Mouse (Mus musculus): ENCODE measurements around the gene Sis. TPM values are rescaled to one million over a fixed set of nuclear protein-coding genes. Genes with fewer than 3 reads are reported as not detected.

Gene Sis
- polyA plus RNA-seq (2016; fragmentation: Nextera tagmentation; extraction: Ambion mirVana) = not detected in 2 replicates

DNA sequence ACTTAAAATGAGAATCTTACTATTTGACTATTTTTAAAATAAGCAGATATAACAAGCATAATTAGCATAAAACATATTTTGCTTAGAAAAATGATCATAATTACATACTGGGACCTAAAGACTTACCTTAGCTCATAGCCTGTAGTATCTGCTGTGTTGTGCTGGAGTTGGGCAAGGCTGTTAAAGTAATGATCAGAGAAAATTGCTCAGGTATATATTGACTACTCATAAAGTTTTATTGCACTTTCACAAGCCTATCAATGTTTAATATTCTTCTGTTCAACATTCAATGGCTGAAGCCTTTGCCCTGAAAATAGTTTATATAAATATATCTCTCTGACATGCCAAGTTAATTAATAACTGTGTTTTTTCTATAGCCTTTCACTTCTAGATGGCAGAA is at the start of gene Sis:
Gene Sis, minus strand, starts transcription at position 189 of the 400 bp plus-strand sequence.
- no peaks in the 10 kb centered on the region for H3K9me3 ChIP-seq
- H3K36me3 ChIP-seq = no peaks in the 10 kb centered on the region
- H3K9ac ChIP-seq (replicated peaks) = no peak within 1 kb of the TSS
- no peak for ATAC-seq (ENCODE audit: insufficient number of reproducible peaks, insufficient read depth, low FRiP score, low TSS enrichment, low read depth)
- no peaks in the 10 kb centered on the region for H3K4me1 ChIP-seq (replicated peaks)
- H3K4me2 ChIP-seq = no peak within 1 kb of the TSS
- H3K4me3 ChIP-seq (replicated peaks) = no peak within 1 kb of the TSS
- no peak within 1 kb of the TSS for H3K27ac ChIP-seq
- no peaks in the 10 kb centered on the region for H3K27me3 ChIP-seq

DNA sequence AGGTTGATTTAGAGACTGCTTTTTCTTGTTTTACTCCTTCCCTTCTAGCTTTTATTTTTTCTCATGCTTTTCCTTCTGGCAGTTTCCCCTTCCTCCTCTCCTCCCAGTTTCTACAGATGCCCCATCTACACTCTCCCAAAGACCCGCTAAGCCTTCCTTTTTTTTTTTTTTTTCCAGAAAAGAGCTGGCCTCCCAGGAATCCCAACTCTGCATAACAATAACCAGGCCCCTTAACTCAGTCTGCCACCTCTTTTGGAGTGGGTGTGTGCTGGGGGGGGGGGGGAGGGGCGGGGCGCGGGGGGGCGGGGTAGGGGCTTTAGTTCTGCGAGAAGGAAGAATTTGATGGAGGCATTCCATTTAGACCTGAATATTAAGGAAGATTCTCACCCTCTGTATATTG is 38.4 kb upstream of the Sis start:
- Histone ChIP-seq H3K27ac (no peak overlapping the region), H3K4me3 (replicated peaks) (no peak overlapping the region), H3K4me2 (no peak overlapping the region), H3K9ac (replicated peaks) (no peak overlapping the region), H3K9me3 (no peaks in the 10 kb centered on the region), H3K4me1 (replicated peaks) (no peaks in the 10 kb centered on the region), H3K27me3 (no peaks in the 10 kb centered on the region), H3K36me3 (no peaks in the 10 kb centered on the region)
- WGBS = 10% methylated on average over 6 of the region's 6 CpGs
- no peak for ATAC-seq (ENCODE audit: insufficient number of reproducible peaks, insufficient read depth, low FRiP score, low TSS enrichment, low read depth)

DNA sequence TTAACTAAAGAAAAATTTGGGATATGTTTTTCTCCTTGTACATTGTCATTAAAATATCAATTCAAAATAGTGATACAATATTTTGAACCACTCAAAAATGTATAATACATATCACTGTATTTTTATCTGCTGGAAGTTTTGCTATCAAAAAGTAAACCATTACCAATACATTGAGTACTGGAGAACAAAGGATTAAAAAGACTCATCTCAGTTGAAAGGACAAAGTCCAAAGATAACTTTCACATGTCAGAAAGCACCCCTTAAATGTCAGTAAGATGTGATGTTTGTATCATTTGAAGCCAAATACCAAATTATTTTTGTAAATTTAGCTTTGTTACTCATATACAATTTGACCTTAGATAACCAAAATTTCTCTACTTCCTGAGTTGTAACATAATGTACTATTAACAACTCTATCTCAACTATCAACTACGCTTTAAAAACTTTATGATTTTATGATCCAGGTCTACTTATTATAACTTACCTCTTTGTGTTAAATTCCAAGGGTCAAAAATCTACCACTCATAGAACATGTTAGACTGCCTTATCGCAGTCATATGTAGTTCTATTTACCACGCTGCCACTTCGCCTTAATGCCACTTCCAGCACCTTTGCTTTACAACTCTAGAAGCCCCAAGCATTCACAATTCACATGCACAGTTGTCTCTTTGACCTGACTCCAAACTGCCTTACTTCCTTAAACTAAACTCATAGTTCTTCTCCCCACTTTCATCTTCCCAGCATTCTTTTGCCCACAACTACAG is 35.5 kb upstream of the Sis start:
- ATAC-seq (ENCODE audit: insufficient number of reproducible peaks, insufficient read depth, low FRiP score, low TSS enrichment, low read depth) = no peak
- H3K4me2 ChIP-seq = no peak overlapping the region
- H3K36me3 ChIP-seq = no peaks in the 10 kb centered on the region
- H3K27me3 ChIP-seq = no peaks in the 10 kb centered on the region
- WGBS = 92% methylated on average over 4 of the region's 4 CpGs
- no peak overlapping the region for H3K27ac ChIP-seq
- no peak overlapping the region for H3K9ac ChIP-seq (replicated peaks)
- no peaks in the 10 kb centered on the region for H3K4me1 ChIP-seq (replicated peaks)
- H3K4me3 ChIP-seq (replicated peaks) = no peak overlapping the region
- no peaks in the 10 kb centered on the region for H3K9me3 ChIP-seq

DNA sequence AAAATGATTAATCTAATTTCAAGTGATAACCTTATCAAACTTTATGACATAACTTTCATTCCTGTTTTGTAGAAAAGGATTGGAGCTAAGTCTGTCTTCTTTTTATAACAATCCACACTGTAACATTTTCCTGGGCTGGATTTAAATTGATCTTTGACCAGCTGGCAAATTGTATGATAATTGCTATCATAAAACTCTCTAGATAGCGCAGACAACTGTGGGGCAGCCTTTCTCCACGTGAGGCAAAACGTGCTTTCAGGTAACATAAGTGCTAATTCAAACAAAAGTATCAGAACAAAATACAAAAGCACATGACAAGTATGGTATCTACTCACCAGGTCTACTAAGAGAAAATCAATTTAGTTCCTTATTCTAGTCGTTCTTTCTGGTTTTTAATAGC is 29.9 kb upstream of the Sis start:
- ATAC-seq (ENCODE audit: insufficient number of reproducible peaks, insufficient read depth, low FRiP score, low TSS enrichment, low read depth) = no peak
- no peak overlapping the region for H3K27ac ChIP-seq
- no peak overlapping the region for H3K9ac ChIP-seq (replicated peaks)
- no peak overlapping the region for H3K4me3 ChIP-seq (replicated peaks)
- no peaks in the 10 kb centered on the region for H3K9me3 ChIP-seq
- no peak overlapping the region for H3K4me2 ChIP-seq
- no peaks in the 10 kb centered on the region for H3K36me3 ChIP-seq
- H3K27me3 ChIP-seq = no peaks in the 10 kb centered on the region
- no peaks in the 10 kb centered on the region for H3K4me1 ChIP-seq (replicated peaks)
- WGBS = 63% methylated on average over 4 of the region's 4 CpGs

DNA sequence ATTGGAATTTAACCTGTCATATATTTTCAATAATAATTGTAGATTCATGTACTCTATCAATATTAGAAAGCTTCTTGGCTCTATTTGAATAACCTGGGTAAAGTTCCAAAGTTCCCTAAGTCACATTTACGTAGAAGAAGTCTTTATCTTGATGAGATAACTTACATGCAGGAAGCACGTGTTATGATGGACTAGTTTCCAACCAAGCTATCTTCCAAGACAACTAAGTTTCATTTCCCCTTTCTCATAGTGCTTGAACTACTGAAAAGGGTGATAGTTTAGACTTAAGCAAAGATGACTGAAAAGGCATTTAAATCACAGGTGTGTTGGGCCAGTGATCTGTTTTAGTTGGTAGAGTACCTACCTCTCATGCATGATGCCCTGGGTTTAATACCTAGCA is 23.3 kb upstream of the Sis start:
- Histone ChIP-seq H3K4me1 (replicated peaks) (no peaks in the 10 kb centered on the region), H3K9ac (replicated peaks) (no peak overlapping the region), H3K4me3 (replicated peaks) (no peak overlapping the region), H3K9me3 (no peaks in the 10 kb centered on the region), H3K36me3 (no peaks in the 10 kb centered on the region), H3K27me3 (no peaks in the 10 kb centered on the region), H3K27ac (no peak overlapping the region), H3K4me2 (no peak overlapping the region)
- WGBS = 84% methylated on average over 2 of the region's 2 CpGs
- no peak for ATAC-seq (ENCODE audit: insufficient number of reproducible peaks, insufficient read depth, low FRiP score, low TSS enrichment, low read depth)

DNA sequence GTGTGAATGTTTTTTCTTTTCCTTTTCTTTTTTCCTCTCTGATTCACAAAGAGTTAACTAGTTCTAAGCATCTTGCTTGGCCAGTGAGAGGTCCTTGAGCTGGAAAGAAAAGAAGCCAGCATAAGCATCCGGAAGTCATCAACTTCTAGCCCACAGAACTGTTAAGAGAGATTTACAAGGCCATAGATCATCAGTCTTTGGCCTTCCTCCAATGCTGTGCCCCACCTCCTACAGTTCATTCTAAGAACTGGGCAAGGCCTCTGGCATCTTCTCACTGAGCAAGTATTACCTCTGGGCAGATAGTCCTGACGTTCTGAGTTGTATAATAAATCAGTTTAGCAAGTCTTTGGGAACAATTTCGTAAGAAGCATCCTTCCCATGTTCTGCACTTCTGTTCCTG is 8.9 kb upstream of the Sis start:
- ATAC-seq (ENCODE audit: insufficient number of reproducible peaks, insufficient read depth, low FRiP score, low TSS enrichment, low read depth) = no peak
- no peak overlapping the region for H3K4me3 ChIP-seq (replicated peaks)
- 28% methylated on average over 3 of the region's 3 CpGs for WGBS
- H3K4me1 ChIP-seq (replicated peaks) = no peaks in the 10 kb centered on the region; the same call in 1 of the 2 replicates
- H3K4me2 ChIP-seq = no peak overlapping the region
- H3K27me3 ChIP-seq = no peaks in the 10 kb centered on the region
- no peak overlapping the region for H3K27ac ChIP-seq
- H3K36me3 ChIP-seq = no peaks in the 10 kb centered on the region
- H3K9me3 ChIP-seq = no peaks in the 10 kb centered on the region
- H3K9ac ChIP-seq (replicated peaks) = no peak overlapping the region

DNA sequence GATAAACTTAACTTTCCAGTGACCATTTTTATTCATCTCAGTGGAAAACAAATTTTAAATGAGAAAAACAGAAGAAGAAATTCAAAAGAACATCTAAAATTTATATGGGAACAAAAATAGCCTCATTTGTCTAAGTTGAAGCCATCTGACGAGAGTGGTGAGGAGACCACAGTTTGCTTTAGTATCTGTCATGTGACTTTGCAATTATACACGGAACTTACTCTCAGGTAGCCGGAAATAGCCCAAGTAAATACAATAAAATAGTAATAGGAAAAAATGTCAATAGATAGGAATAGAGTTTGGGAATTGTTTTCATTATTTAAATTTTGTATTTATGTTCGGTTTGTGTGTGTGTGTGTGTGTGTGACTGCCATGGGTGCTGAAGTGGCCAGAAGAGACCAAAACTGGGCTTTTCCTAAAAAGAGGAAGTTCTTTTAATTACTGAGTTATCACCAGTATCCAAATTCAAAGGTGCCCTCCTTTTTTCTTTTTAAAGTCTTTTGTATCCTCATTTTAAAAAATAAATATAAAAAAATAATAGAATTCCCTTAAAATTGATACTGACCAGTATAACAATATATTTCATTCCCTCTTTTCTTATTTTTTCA is 48.6 kb downstream of the Sis start:
- Histone ChIP-seq H3K4me1 (replicated peaks) (no peaks in the 10 kb centered on the region), H3K27ac (no peak overlapping the region), H3K9me3 (no peaks in the 10 kb centered on the region), H3K9ac (replicated peaks) (no peak overlapping the region), H3K27me3 (no peaks in the 10 kb centered on the region), H3K4me3 (replicated peaks) (no peak overlapping the region), H3K4me2 (no peak overlapping the region), H3K36me3 (no peaks in the 10 kb centered on the region)
- ATAC-seq (ENCODE audit: insufficient number of reproducible peaks, insufficient read depth, low FRiP score, low TSS enrichment, low read depth) = no peak
- WGBS = 88% methylated on average over 4 of the region's 4 CpGs

DNA sequence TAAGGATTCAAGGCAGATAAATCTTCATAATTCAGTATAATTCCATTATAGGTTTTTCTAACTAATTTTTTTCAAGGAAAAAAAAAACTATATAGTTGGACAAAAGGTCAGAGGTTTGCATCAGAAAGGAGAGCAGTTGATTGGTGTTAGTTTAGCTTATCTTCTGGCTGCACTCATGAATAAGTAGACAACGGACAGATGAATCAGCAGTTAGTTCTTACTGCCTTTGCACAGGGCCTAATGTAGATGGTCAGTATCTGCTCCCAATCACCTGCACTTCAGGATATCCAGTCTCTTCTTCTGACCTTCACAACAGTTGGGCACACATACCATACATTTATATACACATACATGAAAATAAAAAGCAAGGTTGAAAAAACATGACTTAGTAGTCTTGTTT is 85.2 kb downstream of the Sis start:
- no peak overlapping the region for H3K4me2 ChIP-seq
- H3K4me1 ChIP-seq (replicated peaks) = no peaks in the 10 kb centered on the region
- H3K9me3 ChIP-seq = no peaks in the 10 kb centered on the region
- no peak overlapping the region for H3K27ac ChIP-seq
- H3K4me3 ChIP-seq (replicated peaks) = no peak overlapping the region
- ATAC-seq (ENCODE audit: insufficient number of reproducible peaks, insufficient read depth, low FRiP score, low TSS enrichment, low read depth) = no peak
- H3K27me3 ChIP-seq = no peaks in the 10 kb centered on the region
- WGBS = 93% methylated on average over 1 of the region's 1 CpGs
- H3K36me3 ChIP-seq = no peaks in the 10 kb centered on the region
- no peak overlapping the region for H3K9ac ChIP-seq (replicated peaks)

DNA sequence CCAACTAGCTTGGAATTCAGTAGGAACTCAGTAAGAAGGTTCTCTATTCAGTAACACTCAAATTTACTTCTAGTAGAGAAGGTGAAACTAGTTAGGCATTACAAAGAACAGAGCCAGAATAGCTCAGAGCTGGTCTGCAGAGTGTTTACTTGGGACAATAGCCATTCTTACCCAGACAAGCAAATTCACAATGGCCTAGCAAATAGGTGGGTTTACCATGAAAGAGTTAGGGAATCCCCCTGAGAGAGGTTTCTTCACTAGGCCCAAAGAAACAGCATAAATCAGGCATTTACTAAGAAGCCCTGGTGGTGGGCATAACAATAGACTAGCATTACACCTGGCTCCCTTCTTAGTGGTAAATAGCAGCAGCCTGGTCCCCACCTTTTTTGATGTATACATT is 99.5 kb downstream of the Sis start:
- Histone ChIP-seq H3K27me3 (no peaks in the 10 kb centered on the region), H3K36me3 (no peaks in the 10 kb centered on the region), H3K27ac (no peak overlapping the region), H3K9ac (replicated peaks) (no peak overlapping the region), H3K9me3 (no peaks in the 10 kb centered on the region), H3K4me2 (no peak overlapping the region), H3K4me1 (replicated peaks) (no peaks in the 10 kb centered on the region), H3K4me3 (replicated peaks) (no peak overlapping the region)
- ATAC-seq (ENCODE audit: insufficient number of reproducible peaks, insufficient read depth, low FRiP score, low TSS enrichment, low read depth) = no peak

DNA sequence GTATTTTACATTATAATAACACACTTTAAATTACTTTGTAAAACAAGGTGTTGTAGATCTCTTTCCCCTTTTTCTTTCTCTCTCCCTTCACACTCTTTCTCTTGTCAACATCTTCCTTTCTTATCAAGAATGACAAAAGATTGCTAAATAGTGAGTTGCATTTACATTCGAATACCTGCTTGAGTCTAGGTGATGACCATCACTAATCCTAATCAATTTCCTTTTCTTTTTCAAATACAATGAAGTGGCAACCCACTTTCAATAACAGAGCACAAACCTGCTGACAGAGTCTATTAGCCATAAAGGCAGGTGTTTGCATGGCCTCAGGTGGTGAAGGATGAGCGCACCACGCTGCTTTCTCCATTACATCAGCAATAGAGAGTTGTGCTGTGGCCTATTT is 108.9 kb downstream of the Sis start:
- no peaks in the 10 kb centered on the region for H3K9me3 ChIP-seq
- no peak overlapping the region for H3K4me2 ChIP-seq
- H3K36me3 ChIP-seq = no peaks in the 10 kb centered on the region
- no peak overlapping the region for H3K27ac ChIP-seq
- no peaks in the 10 kb centered on the region for H3K4me1 ChIP-seq (replicated peaks)
- H3K9ac ChIP-seq (replicated peaks) = no peak overlapping the region
- ATAC-seq (ENCODE audit: insufficient number of reproducible peaks, insufficient read depth, low FRiP score, low TSS enrichment, low read depth) = no peak
- 90% methylated on average over 3 of the region's 3 CpGs for WGBS
- no peak overlapping the region for H3K4me3 ChIP-seq (replicated peaks)
- H3K27me3 ChIP-seq = no peaks in the 10 kb centered on the region

DNA sequence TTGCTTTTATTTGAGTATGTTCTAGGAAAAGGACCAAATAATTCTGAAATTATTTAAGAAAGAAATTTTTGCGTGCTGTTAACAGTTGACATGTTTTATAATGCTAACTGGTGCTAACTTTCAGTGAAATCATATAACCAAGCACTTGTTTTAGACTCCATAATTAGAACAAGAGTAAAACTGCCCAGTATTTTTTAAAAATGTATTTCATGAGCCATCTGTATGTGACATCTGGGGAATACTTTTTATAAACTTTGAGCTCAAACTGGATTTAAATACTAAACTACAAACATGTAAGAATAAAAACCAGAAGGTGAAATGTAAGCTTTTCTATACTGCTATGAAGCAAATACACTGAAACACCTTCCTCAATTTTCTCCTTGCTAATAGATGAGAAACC is 112.3 kb downstream of the Sis start:
- Histone ChIP-seq H3K4me3 (replicated peaks) (no peak overlapping the region), H3K27ac (no peak overlapping the region), H3K27me3 (no peaks in the 10 kb centered on the region), H3K4me2 (no peak overlapping the region), H3K9me3 (no peaks in the 10 kb centered on the region), H3K4me1 (replicated peaks) (no peaks in the 10 kb centered on the region), H3K9ac (replicated peaks) (no peak overlapping the region), H3K36me3 (no peaks in the 10 kb centered on the region)
- no peak for ATAC-seq (ENCODE audit: insufficient number of reproducible peaks, insufficient read depth, low FRiP score, low TSS enrichment, low read depth)
- 74% methylated on average over 1 of the region's 1 CpGs for WGBS

DNA sequence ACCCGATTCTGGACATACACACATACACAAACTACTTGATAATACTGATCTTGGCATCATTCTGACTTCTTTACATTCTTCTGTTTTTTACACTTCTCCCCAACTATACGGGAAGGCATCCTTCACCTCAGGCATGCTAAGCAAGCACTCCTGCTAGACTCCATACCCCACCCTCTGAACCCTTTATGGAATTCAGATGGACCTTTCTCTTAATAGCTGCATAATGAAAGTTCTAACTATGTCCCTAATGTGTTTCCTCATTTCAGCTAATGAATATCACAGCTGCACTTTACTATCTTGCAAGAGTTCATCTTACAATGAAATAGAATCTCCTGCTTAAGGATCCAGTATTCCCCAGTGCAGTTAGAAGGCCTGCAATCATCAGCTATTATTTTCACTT is 127.0 kb downstream of the Sis start:
- H3K4me3 ChIP-seq (replicated peaks) = no peak overlapping the region
- no peaks in the 10 kb centered on the region for H3K9me3 ChIP-seq
- H3K4me1 ChIP-seq (replicated peaks) = no peaks in the 10 kb centered on the region
- no peak overlapping the region for H3K9ac ChIP-seq (replicated peaks)
- no peaks in the 10 kb centered on the region for H3K36me3 ChIP-seq
- ATAC-seq (ENCODE audit: insufficient number of reproducible peaks, insufficient read depth, low FRiP score, low TSS enrichment, low read depth) = no peak
- no peak overlapping the region for H3K4me2 ChIP-seq
- H3K27me3 ChIP-seq = no peaks in the 10 kb centered on the region
- no peak overlapping the region for H3K27ac ChIP-seq
- WGBS = 76% methylated on average over 2 of the region's 2 CpGs
